Mouse (Mus musculus) G1E (cell line): ENCODE results near the gene Neil3.

Experiments
- CTCF ChIP-seq: IDR thresholded peaks from 2 replicates; pipeline ENCODE4 v1.5.1; 2012; ENCODE audit warnings: low read depth, low read length, inconsistent platforms, mixed read lengths
- GATA1 ChIP-seq: IDR thresholded peaks from 2 replicates; pipeline ENCODE4 v1.6.1; 2012; ENCODE audit warnings: borderline replicate concordance, low read length, inconsistent platforms, mixed read lengths
- GATA2 ChIP-seq: IDR thresholded peaks from 2 replicates; pipeline ENCODE4 v1.6.1; 2012; ENCODE audit warnings: low read depth, low read length, inconsistent platforms, borderline replicate concordance
- POLR2AphosphoS5 ChIP-seq: IDR thresholded peaks from 2 replicates; pipeline ENCODE4 v1.6.1; 2012; ENCODE audit warnings: low read depth, low read length, inconsistent platforms; ENCODE audit not compliant: insufficient replicate concordance
- TAL1 ChIP-seq: conservative IDR thresholded peaks from 2 replicates; pipeline ENCODE4 v1.6.1; 2012; ENCODE audit warnings: low read depth, low read length, inconsistent platforms, mixed read lengths

DNA sequence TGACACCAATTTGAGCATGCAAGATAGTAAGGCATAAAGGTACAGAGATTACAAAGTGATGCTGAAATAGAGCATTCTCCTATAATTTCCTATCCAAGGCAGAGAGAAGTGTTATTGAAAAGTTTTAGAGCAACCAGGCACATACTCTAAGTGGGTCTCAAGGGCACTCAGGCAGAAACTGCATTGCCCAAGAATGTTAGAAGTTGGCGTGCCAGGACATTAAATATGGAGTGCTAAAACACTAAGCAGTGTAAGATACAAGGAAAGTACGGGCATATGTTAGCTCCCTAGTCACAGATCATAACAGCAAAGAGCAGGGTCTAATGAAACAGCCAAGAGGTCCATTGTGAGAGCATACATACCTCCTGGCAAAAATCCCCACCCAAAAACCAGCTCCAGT, 65.3 kb downstream of the Neil3 start:
- TF ChIP-seq CTCF = no peak
- TF ChIP-seq GATA2 = no peak
- TF ChIP-seq GATA1 = no peak
- TF ChIP-seq TAL1 = no peak
- no peak for TF ChIP-seq POLR2AphosphoS5
